Mouse (Mus musculus) lung, postnatal 10 days (tissue): ENCODE data around the gene Prelid3b.
A peak's percentile ranks its signal among the peaks of the same experiment; 100 is the strongest.

Experiments
- DNase-seq: peaks from one replicate; pipeline ENCODE4 v3.0.0; 2021

The Prelid3b gene

GRCm38 (mm10) chr2:174472818-174473549 is at the start of gene Prelid3b:
Gene Prelid3b (minus strand): TSS chr2:174473081.
- peak; percentile 100 for DNase-seq

- DNase-seq = no peak
Measured at GRCm38 (mm10) chr2:174522134-174522533, 49.3 kb upstream of the Prelid3b start.

GRCm38 (mm10) chr2:174517141-174518079 is 44.5 kb upstream of the Prelid3b start:
- peak; percentile 14 for DNase-seq

- DNase-seq = no peak
Measured at GRCm38 (mm10) chr2:174514887-174515286, 42.0 kb upstream of the Prelid3b start.

GRCm38 (mm10) chr2:174513827-174514226 is 40.9 kb upstream of the Prelid3b start:
- DNase-seq = peak; percentile 13

- DNase-seq = no peak
Measured at GRCm38 (mm10) chr2:174509825-174510224, 36.9 kb upstream of the Prelid3b start.

- peak; percentile 54 for DNase-seq
Measured at GRCm38 (mm10) chr2:174507998-174508397, 35.1 kb upstream of the Prelid3b start.

GRCm38 (mm10) chr2:174502831-174503460 is 30.1 kb upstream of the Prelid3b start:
- no peak for DNase-seq

- no peak for DNase-seq
Measured at GRCm38 (mm10) chr2:174502321-174502720, 29.4 kb upstream of the Prelid3b start.

GRCm38 (mm10) chr2:174501517-174501916 is 28.6 kb upstream of the Prelid3b start:
- DNase-seq = no peak

GRCm38 (mm10) chr2:174500814-174501503 is 28.1 kb upstream of the Prelid3b start:
- DNase-seq = no peak

- DNase-seq = peak; percentile 46
Measured at GRCm38 (mm10) chr2:174492858-174493257, 20.0 kb upstream of the Prelid3b start.

GRCm38 (mm10) chr2:174487005-174487404 is 14.1 kb upstream of the Prelid3b start:
- no peak for DNase-seq

- no peak for DNase-seq
Measured at GRCm38 (mm10) chr2:174478746-174479145, 5.9 kb upstream of the Prelid3b start.

- no peak for DNase-seq
Measured at GRCm38 (mm10) chr2:174477543-174478319, 4.8 kb upstream of the Prelid3b start.

GRCm38 (mm10) chr2:174473550-174473927 is 658 bp upstream of the Prelid3b start:
- no peak for DNase-seq

GRCm38 (mm10) chr2:174472407-174472806 is 474 bp downstream of the Prelid3b start:
- DNase-seq = no peak

- no peak for DNase-seq
Measured at GRCm38 (mm10) chr2:174470786-174471405, 2.0 kb downstream of the Prelid3b start.

- DNase-seq = no peak
Measured at GRCm38 (mm10) chr2:174470333-174470732, 2.5 kb downstream of the Prelid3b start.

- peak; percentile 97 for DNase-seq
Measured at GRCm38 (mm10) chr2:174463789-174464523, 8.9 kb downstream of the Prelid3b start, which contains the start of gene Atp5e. Gene Atp5e (minus strand): TSS chr2:174464105.

GRCm38 (mm10) chr2:174463370-174463769 is 9.5 kb downstream of the Prelid3b start:
- DNase-seq = no peak
